Mouse (Mus musculus) brain, embryonic 14.5 days (tissue): ENCODE data around the gene Dvl1.

Experiments
- CTCF ChIP-seq: fragments of 200-500 bp; IDR thresholded peaks from 2 replicates; pipeline ENCODE4 v1.5.1; 2012; ENCODE audit warnings: inconsistent platforms, mild to moderate bottlenecking, moderate library complexity, borderline replicate concordance; ENCODE audit not compliant: insufficient read depth, insufficient read length; ENCODE audit errors: extremely low read depth
- POLR2A ChIP-seq: fragments of 200-500 bp; IDR thresholded peaks from 2 replicates; pipeline ENCODE4 v1.6.1; 2012; ENCODE audit warnings: mild to moderate bottlenecking, inconsistent platforms, borderline replicate concordance; ENCODE audit not compliant: poor library complexity, insufficient read depth, insufficient read length, severe bottlenecking; ENCODE audit errors: extremely low read depth

DNA sequence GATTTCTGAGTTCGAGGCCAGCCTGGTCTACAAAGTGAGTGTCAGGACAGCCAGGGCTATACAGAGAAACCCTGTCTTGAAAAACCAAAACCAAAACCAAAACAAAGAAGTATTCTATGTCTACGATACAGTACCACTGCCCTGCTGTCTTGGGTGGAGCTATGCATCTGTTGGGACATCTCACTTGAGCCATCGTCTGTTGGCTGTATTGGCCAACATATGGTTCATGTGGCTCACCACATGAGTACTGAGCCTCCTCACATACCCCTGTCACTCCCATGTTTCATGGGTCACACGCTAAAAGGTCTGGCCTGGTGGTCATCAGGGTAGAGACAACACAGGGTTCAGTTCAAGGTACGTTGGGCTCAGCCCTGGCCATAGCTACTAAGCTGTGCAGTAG lies 39.1 kb downstream of the Dvl1 start:
- TF ChIP-seq POLR2A, result no peak
- no peak for TF ChIP-seq CTCF
